Mouse (Mus musculus) limb, embryonic 10.5 days (tissue): ENCODE measurements around the gene Bcl2l11. TPM values are rescaled to one million over a fixed set of nuclear protein-coding genes. Genes with fewer than 3 reads are reported as not detected.

Source experiments
- DNase-seq: peaks from one replicate; pipeline ENCODE4 v3.0.0-alpha.2; 2017; ENCODE audit warnings: low spot score
- H3K27ac ChIP-seq: fragments of 300-500 bp; sonication (generic); 2 replicates; pipeline ENCODE4 v1.5.1; 2016; ENCODE audit warnings: mild to moderate bottlenecking
- H3K27me3 ChIP-seq: fragments of 300-500 bp; sonication (generic); 2 replicates; pipeline ENCODE4 v1.6.1; 2016; ENCODE audit warnings: low read depth, mild to moderate bottlenecking; ENCODE audit not compliant: poor library complexity, severe bottlenecking
- H3K36me3 ChIP-seq: fragments of 300-500 bp; sonication (generic); 2 replicates; pipeline ENCODE4 v1.6.1; 2016; ENCODE audit warnings: mild to moderate bottlenecking, moderate library complexity
- H3K4me1 ChIP-seq: fragments of 300-500 bp; sonication (generic); 2 replicates; pipeline ENCODE4 v1.6.1; 2016
- H3K4me3 ChIP-seq: fragments of 300-500 bp; sonication (generic); 2 replicates; pipeline ENCODE4 v1.5.1; 2016; ENCODE audit warnings: mild to moderate bottlenecking, moderate library complexity
- H3K9me3 ChIP-seq: fragments of 300-500 bp; sonication (generic); replicated peaks from 2 replicates; pipeline ENCODE4 v1.6.1; 2016; ENCODE audit warnings: mild to moderate bottlenecking
- WGBS: fragments of 180-500 bp; shearing (Covaris S2); methylation state at CpG from one replicate; pipeline ENCODE4 v1.1.7; 2016; 5-methylcytosine and 5-hydroxymethylcytosine counted together
- polyA plus RNA-seq: library from polyadenylated mRNA; unstranded; fragments of >200 nt; fragmentation: Nextera tagmentation; extraction: Ambion mirVana; gene quantifications from 2 replicates; pipeline ENCODE4 v1.2.1, GENCODE M21; 2016

The Bcl2l11 gene
- polyA plus RNA-seq, 1 experiment from 2014 or later: 35.9 TPM

DNA sequence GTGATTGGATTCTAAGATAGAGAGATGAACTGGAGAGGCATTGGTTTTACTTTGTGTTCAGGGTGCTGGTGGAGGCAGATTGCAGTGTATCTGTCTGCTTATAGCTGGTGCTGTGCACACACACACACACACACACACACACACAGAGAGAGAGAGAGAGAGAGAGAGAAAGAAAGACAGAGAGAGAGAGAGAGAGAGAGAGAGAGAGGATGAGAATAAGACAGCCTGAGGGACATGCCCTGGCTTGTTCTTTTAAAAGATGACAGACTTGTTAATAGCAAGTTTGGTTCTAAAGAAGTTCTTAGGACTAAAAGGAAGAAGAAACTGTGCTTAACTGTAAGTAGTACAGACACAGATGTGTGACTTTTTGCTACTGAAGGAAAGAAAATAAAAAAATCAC, 8.0 kb downstream of the Bcl2l11 start:
- peaks cover 52% of the 10 kb centered on the region for H3K4me1 ChIP-seq
- H3K9me3 ChIP-seq: no peaks in the 10 kb centered on the region
- DNase-seq: no peak
- H3K27ac ChIP-seq: no peak overlapping the region
- peaks cover 96% of the 10 kb centered on the region for H3K36me3 ChIP-seq
- H3K27me3 ChIP-seq: no peaks in the 10 kb centered on the region
- H3K4me3 ChIP-seq: no peak overlapping the region

GRCm38 (mm10) chr2:128134474-128134873, 8.6 kb downstream of the Bcl2l11 start:
- H3K4me1 ChIP-seq: peaks cover 51% of the 10 kb centered on the region
- WGBS: 90% methylated on average over 5 of the region's 5 CpGs
- peaks cover 97% of the 10 kb centered on the region for H3K36me3 ChIP-seq
- H3K9me3 ChIP-seq: no peaks in the 10 kb centered on the region
- no peak overlapping the region for H3K4me3 ChIP-seq
- H3K27me3 ChIP-seq: no peaks in the 10 kb centered on the region
- no peak overlapping the region for H3K27ac ChIP-seq
- no peak for DNase-seq

- Histone ChIP-seq H3K4me3 (no peak overlapping the region), H3K36me3 (peaks cover 97% of the 10 kb centered on the region), H3K27ac (no peak overlapping the region), H3K9me3 (no peaks in the 10 kb centered on the region), H3K4me1 (peaks cover 50% of the 10 kb centered on the region), H3K27me3 (no peaks in the 10 kb centered on the region)
- no peak for DNase-seq
- 87% methylated on average over 8 of the region's 8 CpGs for WGBS
Observed at GRCm38 (mm10) chr2:128134948-128135347, 9.1 kb downstream of the Bcl2l11 start.

DNA sequence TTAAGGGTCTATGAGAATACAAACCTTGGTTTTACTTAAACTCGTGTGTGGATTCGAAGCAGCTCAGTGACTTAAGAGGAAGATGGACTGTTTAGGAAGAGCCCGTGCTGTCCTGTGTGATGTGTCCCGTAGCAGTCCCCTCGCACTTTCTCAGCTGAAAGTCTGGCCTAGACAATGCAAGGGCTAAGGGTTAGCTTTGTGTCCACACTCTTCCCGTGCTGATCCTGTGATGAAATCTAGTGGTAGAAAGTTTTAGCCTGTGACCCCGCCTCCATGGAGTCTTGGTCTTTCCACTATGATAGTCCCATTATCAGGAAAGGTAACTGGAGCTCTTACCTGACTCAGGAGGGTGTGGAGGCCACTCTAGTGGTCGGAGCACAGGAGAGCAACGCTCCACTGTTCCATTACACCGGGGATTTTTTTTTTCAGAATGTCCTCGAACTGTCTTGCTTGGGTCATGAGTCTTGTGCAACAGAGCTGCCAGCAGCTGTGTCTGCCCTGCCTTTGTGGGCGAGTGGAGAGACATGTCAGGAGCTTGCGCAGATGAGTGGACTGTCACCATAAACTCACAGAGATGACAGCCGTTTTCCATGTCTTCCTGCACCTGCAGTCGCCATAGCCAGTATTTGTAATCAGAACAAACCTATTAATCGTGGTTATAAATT, 11.1 kb downstream of the Bcl2l11 start:
- no peak for DNase-seq
- Histone ChIP-seq H3K36me3 (peaks cover 97% of the 10 kb centered on the region), H3K4me1 (peaks cover 45% of the 10 kb centered on the region), H3K27me3 (no peaks in the 10 kb centered on the region), H3K27ac (no peak overlapping the region), H3K9me3 (no peaks in the 10 kb centered on the region), H3K4me3 (no peak overlapping the region)
- WGBS: 92% methylated on average over 16 of the region's 16 CpGs

DNA sequence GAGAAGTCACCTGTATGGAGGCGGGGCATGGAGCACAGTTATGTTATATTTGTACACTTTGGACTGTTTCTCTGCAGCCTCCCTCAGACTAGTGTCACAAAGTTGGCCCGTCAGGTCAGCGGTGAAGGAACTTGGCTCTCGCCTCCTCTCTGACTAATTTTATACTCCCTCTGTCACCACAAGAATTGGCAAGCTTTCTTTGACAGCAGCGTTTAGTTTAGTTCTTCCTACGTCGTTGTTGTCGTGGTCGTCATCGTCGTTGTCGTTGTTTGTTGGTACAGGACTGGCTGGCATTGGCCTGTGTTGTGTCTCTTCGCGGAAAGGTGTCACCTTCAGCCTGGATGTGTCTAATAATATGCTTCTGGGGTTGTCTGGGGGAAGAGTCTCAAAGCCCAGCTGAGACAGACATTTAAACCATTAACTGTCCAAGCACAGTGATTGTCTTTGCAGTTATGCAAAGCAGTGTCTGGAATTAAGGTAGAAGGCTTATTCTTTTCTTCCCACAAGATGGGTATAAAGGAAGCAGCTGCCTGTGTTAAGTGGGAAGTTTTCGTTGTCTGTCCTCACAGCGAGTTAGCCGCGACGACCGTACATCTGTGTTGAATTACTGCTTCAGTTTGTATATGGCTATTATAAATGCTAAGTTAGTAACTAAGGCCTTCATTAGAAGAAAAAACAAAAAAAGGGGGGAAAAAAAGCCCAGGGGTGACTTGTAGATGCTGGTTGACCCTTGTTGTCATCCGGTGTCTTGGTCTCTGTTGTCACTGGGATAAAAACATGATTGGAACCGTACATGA, 11.8 kb downstream of the Bcl2l11 start:
- peaks cover 97% of the 10 kb centered on the region for H3K36me3 ChIP-seq
- WGBS: 76% methylated on average over 22 of the region's 22 CpGs
- no peaks in the 10 kb centered on the region for H3K9me3 ChIP-seq
- H3K4me3 ChIP-seq: no peak overlapping the region
- no peaks in the 10 kb centered on the region for H3K27me3 ChIP-seq
- H3K4me1 ChIP-seq: peaks cover 45% of the 10 kb centered on the region
- DNase-seq: no peak
- peak overlapping the region; percentile 61; the same call in 1 of the 2 replicates for H3K27ac ChIP-seq

DNA sequence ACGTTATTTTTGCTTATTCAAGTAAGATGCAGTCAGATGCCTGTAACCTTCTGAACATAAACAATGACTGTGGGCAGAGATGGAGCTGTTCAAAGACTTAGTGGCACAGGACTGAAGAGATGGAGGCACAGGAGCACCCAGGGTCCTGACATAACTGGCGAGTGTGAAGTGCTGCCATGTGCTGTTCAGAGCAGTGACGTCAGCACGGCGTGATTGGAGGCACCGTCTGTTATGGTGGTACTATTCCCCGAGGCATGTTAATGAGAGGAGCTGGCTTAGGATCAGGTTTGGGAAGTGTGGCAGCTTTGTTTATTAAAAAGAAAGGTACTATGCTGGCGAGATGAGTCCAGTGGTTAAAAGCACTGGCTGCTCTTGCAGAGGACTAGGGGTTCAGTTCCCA, 13.1 kb downstream of the Bcl2l11 start:
- no peak for DNase-seq
- Histone ChIP-seq H3K4me3 (no peak overlapping the region), H3K27ac (peak overlapping the region; percentile 61; the same call in 1 of the 2 replicates), H3K9me3 (no peaks in the 10 kb centered on the region), H3K36me3 (peaks cover 97% of the 10 kb centered on the region), H3K27me3 (no peaks in the 10 kb centered on the region), H3K4me1 (peaks cover 45% of the 10 kb centered on the region)
- WGBS: 73% methylated on average over 8 of the region's 8 CpGs

GRCm38 (mm10) chr2:128139781-128140180, 13.9 kb downstream of the Bcl2l11 start:
- no peak for DNase-seq
- Histone ChIP-seq H3K4me3 (no peak overlapping the region), H3K27me3 (no peaks in the 10 kb centered on the region), H3K27ac (no peak overlapping the region), H3K4me1 (peaks cover 39% of the 10 kb centered on the region), H3K36me3 (peaks cover 97% of the 10 kb centered on the region), H3K9me3 (no peaks in the 10 kb centered on the region)
- 89% methylated on average over 15 of the region's 15 CpGs for WGBS

DNA sequence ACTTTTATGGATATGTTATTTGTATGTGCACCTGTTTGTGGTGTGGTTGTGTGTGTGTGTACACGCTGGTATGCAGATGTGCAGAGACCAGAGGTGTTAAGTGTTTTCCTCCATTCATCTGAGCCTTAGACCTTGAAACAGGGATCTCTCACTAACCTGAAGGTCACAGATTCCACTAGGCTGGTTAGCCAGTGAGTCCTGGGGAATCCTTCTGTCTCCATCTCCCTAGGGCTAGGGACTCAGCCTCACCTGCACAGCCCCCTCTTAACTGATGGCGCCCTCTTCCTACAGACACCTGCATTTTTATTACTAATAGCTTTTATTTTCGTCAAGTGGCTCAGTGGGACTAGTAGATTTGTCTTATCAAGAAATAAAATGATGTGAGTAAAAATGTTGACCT, 14.3 kb downstream of the Bcl2l11 start:
- no peak overlapping the region for H3K27ac ChIP-seq
- peaks cover 35% of the 10 kb centered on the region for H3K4me1 ChIP-seq
- no peaks in the 10 kb centered on the region for H3K9me3 ChIP-seq
- H3K36me3 ChIP-seq: peaks cover 93% of the 10 kb centered on the region
- H3K27me3 ChIP-seq: no peaks in the 10 kb centered on the region
- no peak for DNase-seq
- WGBS: 87% methylated on average over 3 of the region's 3 CpGs
- no peak overlapping the region for H3K4me3 ChIP-seq

DNA sequence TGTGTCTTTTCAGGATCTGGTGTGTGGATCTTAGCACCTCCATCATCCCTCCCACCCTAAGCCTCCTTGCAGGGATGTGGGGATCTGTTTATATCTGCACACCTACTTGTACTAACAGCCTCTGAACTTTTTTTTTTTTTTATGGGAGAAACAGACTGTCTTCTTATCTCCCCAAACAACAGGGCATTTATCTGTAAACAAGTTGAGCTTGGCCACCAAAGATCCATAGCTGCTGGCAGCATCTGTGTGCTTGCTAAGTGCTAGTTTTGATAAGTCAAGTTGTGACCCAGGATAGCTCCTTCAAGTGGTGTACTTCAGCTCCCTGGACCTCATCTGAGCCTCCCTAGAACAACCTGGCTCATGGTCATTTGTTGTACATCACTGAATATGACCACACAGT, 18.2 kb downstream of the Bcl2l11 start:
- Histone ChIP-seq H3K9me3 (no peaks in the 10 kb centered on the region), H3K27ac (no peak overlapping the region), H3K4me3 (no peak overlapping the region), H3K36me3 (peaks cover 85% of the 10 kb centered on the region), H3K27me3 (no peaks in the 10 kb centered on the region), H3K4me1 (peaks cover 7% of the 10 kb centered on the region)
- no peak for DNase-seq

GRCm38 (mm10) chr2:128145433-128145832, 19.6 kb downstream of the Bcl2l11 start:
- Histone ChIP-seq H3K4me3 (no peak overlapping the region), H3K27ac (no peak overlapping the region), H3K36me3 (peaks cover 85% of the 10 kb centered on the region), H3K4me1 (no peaks in the 10 kb centered on the region), H3K9me3 (no peaks in the 10 kb centered on the region), H3K27me3 (no peaks in the 10 kb centered on the region)
- DNase-seq: no peak
- 81% methylated on average over 3 of the region's 3 CpGs for WGBS

DNA sequence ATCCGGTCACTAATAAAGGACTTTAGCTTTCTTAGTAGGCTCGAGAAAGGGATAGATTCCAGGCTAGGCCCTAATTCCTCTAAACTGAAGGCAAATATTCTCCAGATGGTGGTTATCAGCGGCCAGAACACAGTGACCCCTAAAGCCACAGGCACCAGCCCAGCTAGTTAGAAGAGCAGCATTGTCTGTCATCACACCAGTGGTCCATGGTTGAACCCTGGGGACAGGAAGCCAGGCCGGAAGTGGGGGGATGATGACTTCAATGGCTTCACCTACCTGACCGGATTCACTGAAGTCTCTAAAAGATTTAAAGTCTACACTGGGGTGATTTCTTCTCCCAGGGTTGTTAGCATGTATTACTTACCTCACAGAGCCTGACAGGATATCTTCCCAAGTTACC, 23.8 kb downstream of the Bcl2l11 start:
- Histone ChIP-seq H3K36me3 (peaks cover 85% of the 10 kb centered on the region), H3K27ac (no peak overlapping the region), H3K4me1 (0 out of 2 replicates have a peak, but pooled peaks cover 4% of the 10 kb centered on the region), H3K4me3 (no peak overlapping the region), H3K9me3 (no peaks in the 10 kb centered on the region), H3K27me3 (no peaks in the 10 kb centered on the region)
- no peak for DNase-seq
- WGBS: 81% methylated on average over 5 of the region's 5 CpGs

DNA sequence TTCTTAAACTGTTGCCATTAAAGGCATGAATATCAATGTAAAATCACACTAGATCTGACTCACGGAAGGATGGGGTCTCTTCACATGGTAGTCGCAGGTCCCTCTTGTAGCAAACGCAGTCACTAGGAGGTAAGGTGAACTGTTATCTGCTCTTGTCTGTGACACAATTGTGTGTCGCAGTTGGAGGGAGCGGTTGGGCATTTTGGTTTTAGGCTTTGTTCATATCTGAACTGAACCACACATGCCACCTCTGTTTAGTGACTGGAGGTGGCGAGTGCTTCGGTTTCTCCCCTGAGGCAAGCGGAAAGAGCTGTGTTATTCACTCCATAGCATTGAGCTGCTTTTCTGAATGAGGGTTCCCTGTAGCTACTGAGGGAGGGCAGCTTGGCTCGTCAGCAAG, 26.4 kb downstream of the Bcl2l11 start:
- Histone ChIP-seq H3K4me1 (peaks cover 18% of the 10 kb centered on the region; the same call in 1 of the 2 replicates), H3K27ac (no peak overlapping the region), H3K9me3 (no peaks in the 10 kb centered on the region), H3K4me3 (no peak overlapping the region), H3K36me3 (peaks cover 99% of the 10 kb centered on the region), H3K27me3 (no peaks in the 10 kb centered on the region)
- WGBS: 91% methylated on average over 9 of the region's 9 CpGs
- DNase-seq: no peak

DNA sequence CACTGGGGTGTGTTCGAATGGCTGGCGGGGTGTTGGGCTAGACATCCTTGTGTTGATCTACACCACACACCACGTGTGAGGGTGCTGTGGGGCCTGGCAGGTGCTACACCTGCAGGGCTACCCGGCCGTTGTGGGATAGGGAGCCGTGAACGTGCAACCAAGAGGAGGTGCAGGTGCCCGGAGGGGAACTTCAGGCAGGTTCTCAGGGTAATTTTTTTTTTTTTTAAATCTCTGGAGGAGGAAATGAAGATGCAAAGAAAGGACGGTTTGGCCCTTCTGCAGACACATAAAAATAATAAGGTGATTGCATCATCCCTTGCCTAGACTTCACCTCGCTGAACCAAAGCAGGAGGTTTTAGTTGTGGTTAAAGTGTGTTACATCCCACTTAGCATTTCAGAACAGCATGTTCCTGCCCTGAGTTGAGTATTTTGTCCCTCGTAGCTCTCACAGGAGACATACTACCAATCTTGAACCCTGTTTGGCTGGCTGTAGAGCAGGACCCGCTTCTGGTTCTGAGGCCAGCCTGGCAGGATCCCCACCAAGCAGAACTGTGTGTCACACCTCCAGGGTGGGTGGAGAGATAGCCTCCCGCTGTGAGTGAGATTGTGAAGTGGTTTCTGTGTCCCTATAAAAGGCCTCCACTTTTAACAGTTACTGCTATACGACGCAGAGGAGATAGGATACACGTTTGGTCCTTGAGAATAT, 27.2 kb downstream of the Bcl2l11 start:
- H3K36me3 ChIP-seq: peaks cover 99% of the 10 kb centered on the region
- no peaks in the 10 kb centered on the region for H3K27me3 ChIP-seq
- no peak overlapping the region for H3K4me3 ChIP-seq
- H3K4me1 ChIP-seq: peaks cover 19% of the 10 kb centered on the region; the same call in 1 of the 2 replicates
- H3K9me3 ChIP-seq: no peaks in the 10 kb centered on the region
- no peak for DNase-seq
- H3K27ac ChIP-seq: no peak overlapping the region
- WGBS: 88% methylated on average over 16 of the region's 16 CpGs
